Mouse (Mus musculus): ENCODE measurements around the gene Traf3ip1. TPM values are rescaled to one million over a fixed set of nuclear protein-coding genes. Genes with fewer than 3 reads are reported as not detected.

Gene Traf3ip1
- total and polyA plus RNA-seq, 3 experiments, result 13.6 to 19.6 TPM; not detected in 1

- no peak for TF ChIP-seq HCFC1 (IDR thresholded peaks at IDR 0.05; ENCODE audit: low read depth, low read length)
- peak; percentile 66; the same call in 1 of the 2 replicates for TF ChIP-seq SIN3A (IDR thresholded peaks at IDR 0.05; ENCODE audit: low read length)
- no peak for TF ChIP-seq USF1 (IDR thresholded peaks at IDR 0.05; ENCODE audit: low read depth, low read length)
- TF ChIP-seq E2F4 (IDR thresholded peaks at IDR 0.05; ENCODE audit: borderline replicate concordance, low read depth, low read length), result no peak
Observed at GRCm38 (mm10) chr1:91539246-91539645, 44.8 kb downstream of the Traf3ip1 start (continued).

DNA sequence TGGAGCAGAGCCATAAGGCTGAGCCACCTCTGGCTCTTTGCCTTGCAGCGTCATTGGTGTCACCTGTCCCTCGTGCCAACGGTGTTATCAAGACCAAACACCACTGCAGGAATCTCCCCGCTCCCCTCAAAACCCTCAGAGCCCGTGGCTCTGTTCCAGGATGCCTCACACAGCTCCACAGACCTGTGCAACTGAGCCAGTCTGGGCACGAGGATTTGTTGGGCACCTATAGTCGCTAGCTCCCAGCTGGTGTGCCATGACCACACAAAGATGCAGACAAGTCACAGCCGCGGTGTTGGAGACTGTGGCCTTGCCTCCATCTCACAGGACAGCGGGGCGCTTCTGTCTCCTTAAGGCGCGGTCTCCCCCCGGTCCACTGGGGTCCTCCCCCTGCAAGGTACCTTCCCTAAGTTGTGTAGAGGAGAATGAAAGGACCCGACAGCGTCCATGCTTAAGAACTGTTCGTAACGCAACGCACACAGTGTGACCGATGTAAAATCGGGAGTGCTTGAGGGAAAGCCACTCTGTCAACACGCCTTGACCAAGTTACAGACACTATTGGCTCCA, 45.3 kb downstream of the Traf3ip1 start:
- peak overlapping the region; percentile 60 to 93 for H3K4me3 ChIP-seq (ENCODE audit: control insufficient read depth in 1 of 2, insufficient read depth in 1 of 2, low read depth in 2 of 2, low read length in 2 of 2)
- H3K27ac ChIP-seq (ENCODE audit: control insufficient read depth, low read depth, low read length), result peak overlapping the region; percentile 90
- peaks cover 6 to 39% of the 10 kb centered on the region in 2 experiments for H3K36me3 ChIP-seq (ENCODE audit: control insufficient read depth in 1 of 2, insufficient read depth in 2 of 2, low read length in 2 of 2)
- H3K4me1 ChIP-seq (ENCODE audit: control insufficient read depth in 1 of 2, insufficient read depth in 2 of 2, low read length in 2 of 2), result peaks cover 27 to 34% of the 10 kb centered on the region in 2 experiments
- peak; percentile 88 for DNase-seq (ENCODE audit: low read depth, low spot score)
- peak overlapping the region; percentile 77 for H3K9ac ChIP-seq (ENCODE audit: control insufficient read depth, low read depth, low read length, poor library complexity, severe bottlenecking)
- no peaks in the 10 kb centered on the region for H3K9me3 ChIP-seq (replicated peaks; ENCODE audit: insufficient read depth, low read length)
- H3K79me2 ChIP-seq (ENCODE audit: control insufficient read depth, insufficient read depth, low read length, poor library complexity), result peaks cover 25% of the 10 kb centered on the region
- H3K27me3 ChIP-seq (ENCODE audit: control insufficient read depth in 1 of 2, insufficient read depth in 2 of 2, low read length in 2 of 2), result no peaks in the 10 kb centered on the region
- TF ChIP-seq RAD21 (IDR thresholded peaks at IDR 0.05; ENCODE audit: low read depth, low read length) (no peak), CTCF (IDR thresholded peaks at IDR 0.05 in 2 of 3, conservative IDR thresholded peaks at IDR 0.05 in 1 of 3; ENCODE audit: control insufficient read depth in 1 of 3, insufficient read depth in 1 of 3, low read depth in 2 of 3, low read length in 3 of 3, poor library complexity in 1 of 3, severe bottlenecking in 1 of 3) (no peak), TCF12 (IDR thresholded peaks at IDR 0.05; ENCODE audit: low read depth, low read length) (peak; percentile 90), GABPA (IDR thresholded peaks at IDR 0.05; ENCODE audit: low read depth, low read length) (no peak), CHD1 (IDR thresholded peaks at IDR 0.05; ENCODE audit: low read depth, low read length) (peak; percentile 90), KAT2A (conservative IDR thresholded peaks at IDR 0.05; ENCODE audit: low read depth, low read length) (peak; percentile 4; the same call in 1 of the 2 replicates), ZKSCAN1 (IDR thresholded peaks at IDR 0.05; ENCODE audit: low read depth, low read length) (peak; percentile 83), SMC3 (IDR thresholded peaks at IDR 0.05; ENCODE audit: low read depth, low read length) (0 out of 2 replicates have a peak, but pooled peaks have one; percentile 15), UBTF (IDR thresholded peaks at IDR 0.05; ENCODE audit: borderline replicate concordance, insufficient read depth, low read depth, low read length) (0 out of 2 replicates have a peak, but pooled peaks have one; percentile 41), POLR2AphosphoS2 (IDR thresholded peaks at IDR 0.05; ENCODE audit: low read length) (peak; percentile 62; the same call in 1 of the 2 replicates), RCOR1 (IDR thresholded peaks at IDR 0.05; ENCODE audit: low read depth, low read length) (peak; percentile 66), MEF2A (IDR thresholded peaks at IDR 0.05; ENCODE audit: extremely low read depth, insufficient replicate concordance, low read depth, low read length, poor library complexity, severe bottlenecking) (0 out of 2 replicates have a peak, but pooled peaks have one; percentile 17), ZNF384 (IDR thresholded peaks at IDR 0.05; ENCODE audit: low read depth, low read length) (no peak), MAFK (IDR thresholded peaks at IDR 0.05; ENCODE audit: borderline replicate concordance, low read depth, low read length) (no peak; the same call in 1 of the 2 replicates), BHLHE40 (IDR thresholded peaks at IDR 0.05; ENCODE audit: borderline replicate concordance, low read depth, low read length) (peak; percentile 99), ETS1 (IDR thresholded peaks at IDR 0.05; ENCODE audit: low read depth, low read length) (peak; percentile 91), EP300 (IDR thresholded peaks at IDR 0.05; ENCODE audit: low read depth in 1 of 2, low read length in 2 of 2) (peak; percentile 60 to 85), NELFE (IDR thresholded peaks at IDR 0.05; ENCODE audit: low read depth, low read length) (no peak; the same call in 1 of the 2 replicates), CHD2 (IDR thresholded peaks at IDR 0.05; ENCODE audit: low read length) (no peak), ELF1 (IDR thresholded peaks at IDR 0.05; ENCODE audit: low read depth, low read length) (0 out of 2 replicates have a peak, but pooled peaks have one; percentile 21), ZMIZ1 (IDR thresholded peaks at IDR 0.05; ENCODE audit: low read depth, low read length) (0 out of 2 replicates have a peak, but pooled peaks have one; percentile 5), JUND (IDR thresholded peaks at IDR 0.05; ENCODE audit: low read depth, low read length) (no peak; the same call in 1 of the 2 replicates), MYC (IDR thresholded peaks at IDR 0.05; ENCODE audit: low read depth, low read length) (peak; percentile 73; the same call in 1 of the 2 replicates), POLR2AphosphoS5 (IDR thresholded peaks at IDR 0.05; ENCODE audit: borderline replicate concordance, low read depth, low read length) (peak; percentile 83), SIN3A (IDR thresholded peaks at IDR 0.05; ENCODE audit: low read length) (peak; percentile 66), ZC3H11A (IDR thresholded peaks at IDR 0.05; ENCODE audit: low read depth, low read length) (no peak), USF1 (IDR thresholded peaks at IDR 0.05; ENCODE audit: low read depth, low read length) (peak; percentile 53; the same call in 1 of the 2 replicates), HCFC1 (IDR thresholded peaks at IDR 0.05; ENCODE audit: low read depth, low read length) (no peak), MAX (IDR thresholded peaks at IDR 0.05; ENCODE audit: low read length) (peak; percentile 81), NRF1 (IDR thresholded peaks at IDR 0.05; ENCODE audit: insufficient read depth, low read depth, low read length, poor library complexity, severe bottlenecking) (no peak), GATA1 (IDR thresholded peaks at IDR 0.05; ENCODE audit: low read depth, low read length) (peak; percentile 70)

All from MEL (cell line).